Mouse (Mus musculus) heart, postnatal 25 days (tissue): ENCODE results near the gene Map2. TPM values are rescaled to one million over a fixed set of nuclear protein-coding genes. Genes with fewer than 3 reads are reported as not detected.

ENCODE experiments used
- DNase-seq: peaks from one replicate; pipeline ENCODE4 v3.0.0; 2022; ENCODE audit warnings: low spot score
- intact Hi-C: fragments of 180-260 bp; cut with DNase I; formaldehyde crosslinking; loops from one replicate; pipeline ENCODE4 v1.15.1; 2025
- total RNA-seq, 2 experiments: library from RNA; stranded (reverse); gene quantifications; 2 replicates each; pipeline ENCODE4 v1.2.3; 2021

Gene Map2
- total RNA-seq: 1 to 10 TPM; 3.2 to 3.3 TPM

GRCm38 (mm10) chr1:66175041-66175665 lies at the start of gene Map2:
TSS of gene Map2 (plus strand) at chr1:66175273.
- intact Hi-C loops: no loop called here
- DNase-seq: peak; percentile 61

- no peak for DNase-seq
- intact Hi-C loops: no loop called here
Measured at GRCm38 (mm10) chr1:66133014-66133413, 42.1 kb upstream of the Map2 start.

GRCm38 (mm10) chr1:66135324-66135723 lies 39.7 kb upstream of the Map2 start:
- DNase-seq: no peak
- intact Hi-C loops: no loop called here

GRCm38 (mm10) chr1:66140686-66141085 lies 34.4 kb upstream of the Map2 start:
- intact Hi-C loops: no loop called here

GRCm38 (mm10) chr1:66145180-66145579 lies 29.9 kb upstream of the Map2 start:
- intact Hi-C loops: no loop called here
- no peak for DNase-seq

More at GRCm38 (mm10) chr1:66140686-66141085, 34.4 kb upstream of the Map2 start:
- DNase-seq: no peak

GRCm38 (mm10) chr1:66148825-66149514 lies 26.1 kb upstream of the Map2 start:
- intact Hi-C loops: no loop called here
- no peak for DNase-seq

GRCm38 (mm10) chr1:66150806-66151205 lies 24.3 kb upstream of the Map2 start:
- DNase-seq: no peak
- intact Hi-C loops: no loop called here

GRCm38 (mm10) chr1:66157135-66157534 lies 17.9 kb upstream of the Map2 start:
- intact Hi-C loops: no loop called here
- no peak for DNase-seq

- intact Hi-C loops: no loop called here
Measured at GRCm38 (mm10) chr1:66157589-66157988, 17.5 kb upstream of the Map2 start.

GRCm38 (mm10) chr1:66164648-66165047 lies 10.4 kb upstream of the Map2 start:
- DNase-seq: no peak
- intact Hi-C loops: no loop called here

More at GRCm38 (mm10) chr1:66157589-66157988, 17.5 kb upstream of the Map2 start:
- no peak for DNase-seq

- no peak for DNase-seq
- intact Hi-C loops: no loop called here
Measured at GRCm38 (mm10) chr1:66168722-66169121, 6.4 kb upstream of the Map2 start.

GRCm38 (mm10) chr1:66172127-66172526 lies 2.9 kb upstream of the Map2 start:
- DNase-seq: no peak
- intact Hi-C loops: no loop called here

GRCm38 (mm10) chr1:66173630-66174029 lies 1.4 kb upstream of the Map2 start:
- no peak for DNase-seq
- intact Hi-C loops: no loop called here

- intact Hi-C loops: no loop called here
- no peak for DNase-seq
Measured at GRCm38 (mm10) chr1:66176012-66176837, 1.2 kb downstream of the Map2 start.

GRCm38 (mm10) chr1:66176838-66177105 lies 1.7 kb downstream of the Map2 start:
- no peak for DNase-seq
- intact Hi-C loops: no loop called here

- DNase-seq: no peak
- intact Hi-C loops: no loop called here
Measured at GRCm38 (mm10) chr1:66177489-66178170, 2.6 kb downstream of the Map2 start.

GRCm38 (mm10) chr1:66187016-66187681 lies 12.1 kb downstream of the Map2 start:
- DNase-seq: no peak
- intact Hi-C loops: no loop called here

GRCm38 (mm10) chr1:66192401-66192800 lies 17.3 kb downstream of the Map2 start:
- no peak for DNase-seq
- intact Hi-C loops: no loop called here

GRCm38 (mm10) chr1:66192891-66193290 lies 17.8 kb downstream of the Map2 start:
- intact Hi-C loops: no loop called here
- DNase-seq: no peak
